Mouse (Mus musculus): Measurements from ENCODE around the gene Zfp398. TPM values are rescaled to one million over a fixed set of nuclear protein-coding genes. Genes with fewer than 3 reads are reported as not detected.
A peak's percentile ranks its signal among the peaks of the same experiment; 100 is the strongest.

The Zfp398 gene
- 8.2 and 8.8 TPM in 2 replicates for polyA plus RNA-seq (2016; fragmentation: Nextera tagmentation; extraction: Ambion mirVana)

DNA sequence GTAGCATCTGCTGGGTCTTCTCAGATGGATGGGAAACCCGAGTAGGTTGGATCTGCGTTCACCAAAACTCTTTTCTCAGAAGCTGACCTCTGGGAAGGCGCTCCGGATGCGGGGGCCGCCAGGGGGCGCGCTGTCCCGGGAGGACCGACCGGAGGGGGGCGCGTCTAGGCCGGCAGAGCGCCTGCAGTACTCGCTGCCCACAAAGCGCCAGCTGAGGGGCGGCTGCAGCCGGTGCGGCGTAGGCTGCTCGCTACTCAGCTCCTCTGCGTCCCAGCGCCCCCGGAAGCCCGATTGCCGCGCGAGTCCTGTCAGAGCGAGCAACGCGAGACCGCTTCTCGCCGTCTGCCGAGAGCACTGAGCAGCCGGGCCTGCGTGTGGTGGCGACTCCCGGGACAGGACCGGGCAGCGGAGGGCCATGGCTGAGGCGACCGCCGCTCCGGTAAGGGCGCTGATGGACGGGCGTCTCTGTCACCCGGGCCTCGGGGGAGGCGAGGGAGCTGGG lies at the start of gene Zfp398:
Gene Zfp398 (plus strand): TSS at position 180 of the 502 bp plus-strand sequence.
- WGBS, result under 1% methylated on average over 52 of the region's 52 CpGs
- Histone ChIP-seq H3K27me3 (ENCODE audit: low read depth, poor library complexity, severe bottlenecking) (no peaks in the 10 kb centered on the region), H3K4me1 (peaks cover 16% of the 10 kb centered on the region), H3K4me3 (peak within 1 kb of the TSS; percentile 83), H3K9me3 (replicated peaks) (no peaks in the 10 kb centered on the region), H3K27ac (replicated peaks) (peak within 1 kb of the TSS; percentile 91), H3K36me3 (peaks cover 6% of the 10 kb centered on the region; the same call in 1 of the 2 replicates)
- peak; percentile 95 for DNase-seq (ENCODE audit: low spot score)

DNA sequence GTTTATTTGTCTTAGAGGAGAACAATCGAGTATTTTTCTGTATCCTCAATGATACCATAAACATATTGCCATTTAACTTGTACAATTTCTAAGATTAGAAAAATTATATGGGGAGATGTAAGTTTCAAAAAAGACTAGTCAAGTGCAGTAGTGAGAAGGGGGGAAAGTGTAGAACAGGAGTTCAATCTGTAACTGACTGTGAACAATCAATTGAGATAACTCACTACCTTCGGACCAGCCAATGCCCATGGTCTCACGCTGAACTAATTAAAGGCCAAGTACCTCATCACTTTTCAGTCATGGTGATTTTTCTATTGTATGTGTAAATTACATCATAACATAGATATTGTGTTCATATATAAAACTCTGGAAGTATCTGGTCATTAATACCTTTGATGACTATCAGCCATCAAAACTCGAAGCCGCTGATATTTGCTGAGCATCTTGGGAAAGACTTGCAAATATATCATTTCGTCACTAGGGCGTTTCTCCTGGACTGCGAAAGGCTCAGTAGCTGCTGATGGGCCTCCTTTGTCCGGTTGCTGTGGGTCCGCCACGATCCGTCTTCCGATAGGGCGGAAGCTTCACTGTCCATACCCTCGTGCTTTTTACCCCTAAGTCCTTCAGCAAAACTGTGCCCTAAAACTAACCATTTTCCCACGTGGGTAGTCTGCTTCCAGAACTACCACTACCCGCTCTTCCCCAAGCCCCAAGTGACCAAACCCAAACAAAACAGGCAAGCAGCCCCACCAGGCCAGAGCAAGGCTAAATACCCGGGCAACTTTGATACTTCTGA lies 47.3 kb upstream of the Zfp398 start:
- Histone ChIP-seq H3K27me3 (ENCODE audit: low read depth, poor library complexity, severe bottlenecking) (no peaks in the 10 kb centered on the region), H3K4me3 (peak overlapping the region; percentile 54), H3K4me1 (peaks cover 8% of the 10 kb centered on the region), H3K36me3 (0 out of 2 replicates have a peak, but pooled peaks cover 3% of the 10 kb centered on the region), H3K27ac (replicated peaks) (peak overlapping the region; percentile 92), H3K9me3 (replicated peaks) (no peaks in the 10 kb centered on the region)
- whole genome bisulfite sequencing, result 1% methylated on average over 18 of the region's 18 CpGs
- peak; percentile 83 for DNase-seq (ENCODE audit: low spot score)

DNA sequence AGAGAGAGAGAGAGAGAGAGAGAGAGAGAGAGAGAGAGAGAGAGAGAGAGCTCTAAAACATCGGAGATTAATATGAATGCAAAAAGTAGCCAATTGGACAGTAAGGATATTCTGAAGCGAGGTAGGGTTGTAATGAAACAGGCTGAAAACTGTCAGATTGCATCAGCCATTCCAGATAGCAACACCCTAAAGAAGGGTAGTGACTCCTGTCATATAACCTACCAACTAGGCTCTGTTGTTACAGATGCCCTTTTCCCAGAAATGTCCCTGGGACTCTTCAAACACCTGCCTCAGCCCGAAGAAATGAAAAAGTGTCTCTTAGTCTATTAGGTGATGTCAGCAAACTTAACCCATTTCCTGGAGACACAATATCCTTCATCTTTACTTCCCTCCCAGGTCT lies 46.6 kb upstream of the Zfp398 start:
- H3K36me3 ChIP-seq, result 0 out of 2 replicates have a peak, but pooled peaks cover 3% of the 10 kb centered on the region
- H3K27me3 ChIP-seq (ENCODE audit: low read depth, poor library complexity, severe bottlenecking), result no peaks in the 10 kb centered on the region
- 67% methylated on average over 3 of the region's 3 CpGs for WGBS
- H3K4me1 ChIP-seq, result peaks cover 8% of the 10 kb centered on the region
- peak overlapping the region; percentile 92 for H3K27ac ChIP-seq (replicated peaks)
- peak overlapping the region; percentile 54 for H3K4me3 ChIP-seq
- no peak for DNase-seq (ENCODE audit: low spot score)
- H3K9me3 ChIP-seq (replicated peaks), result no peaks in the 10 kb centered on the region

DNA sequence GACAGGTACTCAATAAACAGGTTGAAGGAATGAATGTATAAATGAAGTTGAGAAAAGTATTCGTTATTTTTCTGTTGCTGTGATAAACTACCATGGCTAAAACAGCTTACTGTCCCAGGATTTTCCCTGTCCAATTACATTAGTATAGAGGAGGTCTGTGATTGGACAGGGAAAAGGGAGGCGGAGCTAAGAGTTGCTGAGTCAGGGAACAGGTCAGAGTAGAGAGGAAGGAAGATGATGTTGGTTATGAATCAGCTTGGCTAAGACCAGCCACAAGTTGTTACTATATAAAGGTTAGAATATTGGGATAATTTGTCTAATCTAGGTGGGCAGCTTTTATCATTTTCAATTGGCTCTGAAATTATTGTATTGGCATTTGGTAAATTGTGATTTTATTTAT lies 44.7 kb upstream of the Zfp398 start:
- Histone ChIP-seq H3K4me3 (no peak overlapping the region), H3K9me3 (replicated peaks) (no peaks in the 10 kb centered on the region), H3K36me3 (peaks cover 22% of the 10 kb centered on the region), H3K27ac (replicated peaks) (no peak overlapping the region), H3K27me3 (ENCODE audit: low read depth, poor library complexity, severe bottlenecking) (no peaks in the 10 kb centered on the region), H3K4me1 (peaks cover 8% of the 10 kb centered on the region)
- DNase-seq (ENCODE audit: low spot score), result no peak
- 61% methylated on average over 2 of the region's 2 CpGs for WGBS

DNA sequence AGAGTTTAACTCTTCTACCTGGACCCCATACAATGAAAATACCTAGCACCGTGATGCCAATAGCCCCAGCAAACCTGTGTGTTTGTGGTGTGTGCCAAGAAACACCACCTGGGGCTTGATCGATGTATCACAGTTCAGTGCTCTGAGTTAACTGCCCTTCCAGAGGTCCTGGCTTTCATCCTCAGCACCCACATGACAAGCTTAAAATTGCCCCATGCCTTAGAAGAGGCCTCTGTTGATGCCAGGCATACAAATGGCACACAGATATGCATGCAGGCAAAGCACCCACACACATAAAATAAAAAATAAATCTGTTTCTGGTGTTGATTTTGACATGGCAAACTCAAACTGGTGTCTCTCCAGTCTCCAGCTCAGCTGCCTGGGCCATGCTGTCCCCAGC lies 42.9 kb upstream of the Zfp398 start:
- DNase-seq (ENCODE audit: low spot score), result no peak
- Histone ChIP-seq H3K27ac (replicated peaks) (no peak overlapping the region), H3K27me3 (ENCODE audit: low read depth, poor library complexity, severe bottlenecking) (no peaks in the 10 kb centered on the region), H3K4me1 (peaks cover 8% of the 10 kb centered on the region), H3K36me3 (peaks cover 39% of the 10 kb centered on the region), H3K9me3 (replicated peaks) (no peaks in the 10 kb centered on the region), H3K4me3 (no peak overlapping the region)
- 89% methylated on average over 2 of the region's 2 CpGs for WGBS

DNA sequence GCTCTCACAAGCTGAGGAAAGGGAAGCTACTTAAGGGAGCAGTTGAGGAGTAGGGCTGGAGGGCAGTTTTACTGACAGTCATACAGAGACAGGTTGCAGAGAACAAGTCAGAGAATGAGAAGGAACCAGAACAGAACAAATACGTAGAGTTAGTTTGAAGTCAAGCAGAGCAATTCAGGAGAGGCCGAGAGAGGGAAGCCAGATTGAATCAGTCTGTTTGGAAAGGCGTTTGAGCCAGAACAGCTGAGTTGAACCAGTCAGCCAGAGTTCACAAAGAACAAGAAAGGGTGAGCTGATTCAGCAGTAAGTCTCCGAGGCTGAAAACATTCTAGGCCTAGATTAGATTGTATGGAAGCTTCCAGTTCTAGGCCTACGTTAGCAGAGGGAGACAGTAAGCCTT lies 42.2 kb upstream of the Zfp398 start:
- 87% methylated on average over 5 of the region's 5 CpGs for WGBS
- peaks cover 8% of the 10 kb centered on the region for H3K4me1 ChIP-seq
- H3K27me3 ChIP-seq (ENCODE audit: low read depth, poor library complexity, severe bottlenecking), result no peaks in the 10 kb centered on the region
- H3K9me3 ChIP-seq (replicated peaks), result no peaks in the 10 kb centered on the region
- H3K27ac ChIP-seq (replicated peaks), result no peak overlapping the region
- peaks cover 47% of the 10 kb centered on the region for H3K36me3 ChIP-seq
- no peak for DNase-seq (ENCODE audit: low spot score)
- no peak overlapping the region for H3K4me3 ChIP-seq

DNA sequence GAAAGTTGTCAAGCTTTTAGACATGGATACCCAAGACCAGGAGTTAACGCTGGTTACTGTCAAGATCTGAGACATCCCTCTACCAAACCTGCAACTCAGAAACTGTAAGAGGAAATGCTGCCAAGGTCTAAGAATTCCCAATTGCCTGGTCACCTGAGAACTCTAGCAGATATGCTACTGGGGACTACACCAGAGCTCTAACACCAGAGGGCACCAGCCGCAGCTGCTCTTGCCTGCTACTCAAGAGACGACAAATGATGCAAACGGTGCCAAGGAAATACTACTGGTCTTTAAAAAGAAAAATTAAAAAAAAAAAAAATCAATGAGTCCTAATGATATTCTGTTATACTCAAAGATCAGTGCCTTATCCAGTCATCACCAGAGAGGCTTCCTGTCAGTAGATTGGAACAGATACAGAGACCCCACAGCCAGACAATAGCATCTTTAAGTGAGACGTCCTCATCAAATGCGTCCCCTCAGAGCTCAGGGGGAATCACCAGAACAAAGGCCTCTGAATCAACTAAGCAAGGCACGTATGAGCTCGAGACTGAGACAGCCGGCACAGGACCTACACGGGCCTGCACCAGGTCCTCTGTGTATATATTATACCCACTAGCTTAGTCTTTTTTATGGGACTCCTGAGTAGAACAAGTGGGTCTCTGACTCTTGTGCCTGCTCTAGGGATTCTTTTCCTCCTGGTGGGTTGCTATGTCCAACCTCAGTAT lies 41.2 kb upstream of the Zfp398 start:
- DNase-seq (ENCODE audit: low spot score), result no peak
- no peaks in the 10 kb centered on the region for H3K9me3 ChIP-seq (replicated peaks)
- 57% methylated on average over 10 of the region's 10 CpGs for WGBS
- no peak overlapping the region for H3K4me3 ChIP-seq
- H3K4me1 ChIP-seq, result no peaks in the 10 kb centered on the region
- H3K27ac ChIP-seq (replicated peaks), result no peak overlapping the region
- no peaks in the 10 kb centered on the region for H3K27me3 ChIP-seq (ENCODE audit: low read depth, poor library complexity, severe bottlenecking)
- H3K36me3 ChIP-seq, result peaks cover 57% of the 10 kb centered on the region

DNA sequence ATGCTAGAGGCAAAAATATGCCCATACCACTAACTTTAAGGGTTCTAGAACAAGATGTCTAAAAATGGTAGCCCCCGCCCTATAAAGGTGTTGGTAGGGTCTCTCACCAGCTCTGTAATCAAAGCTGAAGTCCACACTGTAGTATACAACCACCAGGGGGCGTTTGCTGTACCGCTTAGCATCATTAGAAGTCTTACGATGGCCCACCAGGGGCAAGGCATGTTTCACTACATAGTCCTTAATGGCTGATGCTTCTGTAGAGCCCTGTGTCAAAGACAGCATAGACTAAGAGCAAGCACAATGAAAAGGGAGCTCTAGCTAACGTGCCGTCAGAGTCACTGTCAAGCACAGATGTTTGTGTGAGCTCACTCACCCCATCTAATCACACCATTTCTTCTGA lies 36.4 kb upstream of the Zfp398 start:
- no peaks in the 10 kb centered on the region for H3K9me3 ChIP-seq (replicated peaks)
- H3K27ac ChIP-seq (replicated peaks), result no peak overlapping the region
- no peaks in the 10 kb centered on the region for H3K4me1 ChIP-seq
- 64% methylated on average over 6 of the region's 6 CpGs for WGBS
- DNase-seq (ENCODE audit: low spot score), result peak; percentile 52
- no peak overlapping the region for H3K4me3 ChIP-seq
- H3K36me3 ChIP-seq, result peaks cover 99% of the 10 kb centered on the region
- no peaks in the 10 kb centered on the region for H3K27me3 ChIP-seq (ENCODE audit: low read depth, poor library complexity, severe bottlenecking)

DNA sequence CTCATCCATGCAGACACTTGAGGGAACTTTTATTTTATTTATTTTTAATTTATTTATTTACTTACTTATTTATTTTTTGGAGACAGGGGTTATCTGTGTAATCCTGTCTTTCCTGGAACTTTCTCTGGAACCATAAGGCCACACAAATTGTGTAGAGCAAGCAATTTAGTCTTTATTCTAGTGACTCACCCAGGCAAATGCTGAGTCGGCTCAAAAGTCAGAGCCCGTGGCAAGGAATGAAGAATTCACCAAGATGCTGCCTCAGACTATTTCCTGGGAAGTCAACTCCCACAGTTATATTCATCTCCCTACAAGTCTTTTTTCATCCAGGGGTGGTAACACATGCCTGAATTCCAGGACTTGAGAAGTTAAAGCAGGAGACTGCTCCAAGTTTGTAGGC lies 29.9 kb upstream of the Zfp398 start:
- peaks cover 8% of the 10 kb centered on the region for H3K4me1 ChIP-seq
- H3K27me3 ChIP-seq (ENCODE audit: low read depth, poor library complexity, severe bottlenecking), result no peaks in the 10 kb centered on the region
- peaks cover 97% of the 10 kb centered on the region for H3K36me3 ChIP-seq
- no peak overlapping the region for H3K27ac ChIP-seq (replicated peaks)
- no peaks in the 10 kb centered on the region for H3K9me3 ChIP-seq (replicated peaks)
- no peak overlapping the region for H3K4me3 ChIP-seq
- WGBS, result 87% methylated on average over 2 of the region's 2 CpGs
- no peak for DNase-seq (ENCODE audit: low spot score)

DNA sequence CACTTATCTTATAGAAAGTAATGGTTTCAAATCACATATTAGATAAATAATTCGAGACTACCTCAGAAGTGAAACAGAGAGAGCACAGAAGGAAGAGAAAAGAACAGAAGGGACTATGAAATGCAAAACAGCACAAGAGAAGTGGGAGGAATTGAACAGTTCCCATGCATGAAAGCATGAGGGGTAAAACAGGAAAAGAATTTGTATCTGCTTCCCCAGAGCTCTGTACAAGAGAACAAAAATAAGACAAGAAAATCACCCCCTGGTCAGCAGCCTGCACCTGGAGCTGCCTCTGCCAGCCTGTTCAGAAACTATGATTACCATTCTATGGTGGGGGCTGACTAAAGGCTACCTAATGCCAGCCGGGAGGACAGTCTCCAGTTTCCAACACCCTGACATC lies 28.0 kb upstream of the Zfp398 start:
- Histone ChIP-seq H3K4me3 (no peak overlapping the region), H3K27ac (replicated peaks) (no peak overlapping the region), H3K36me3 (peaks cover 79% of the 10 kb centered on the region), H3K27me3 (ENCODE audit: low read depth, poor library complexity, severe bottlenecking) (no peaks in the 10 kb centered on the region), H3K9me3 (replicated peaks) (no peaks in the 10 kb centered on the region), H3K4me1 (peaks cover 24% of the 10 kb centered on the region)
- DNase-seq (ENCODE audit: low spot score), result no peak
- WGBS, result 85% methylated on average over 2 of the region's 2 CpGs

DNA sequence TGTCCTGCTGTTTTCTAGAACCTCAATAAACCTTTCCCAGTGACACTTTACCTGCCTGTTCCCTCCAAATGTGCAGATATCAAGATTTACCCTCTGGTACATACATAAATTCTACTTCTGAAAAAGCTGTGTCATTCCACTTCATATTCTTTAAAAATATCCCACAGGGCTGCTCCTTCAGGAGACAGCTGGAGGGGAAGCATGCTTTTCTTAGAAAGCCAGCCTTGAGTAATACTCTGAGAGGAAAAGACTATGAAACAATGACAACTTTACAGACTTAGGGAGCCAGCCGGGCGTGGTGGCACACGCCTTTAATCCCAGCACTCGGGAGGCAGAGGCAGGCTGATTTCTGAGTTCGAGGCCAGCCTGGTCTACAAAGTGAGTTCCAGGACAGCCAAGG lies 26.9 kb upstream of the Zfp398 start:
- Histone ChIP-seq H3K36me3 (peaks cover 68% of the 10 kb centered on the region), H3K4me3 (no peak overlapping the region), H3K27me3 (ENCODE audit: low read depth, poor library complexity, severe bottlenecking) (no peaks in the 10 kb centered on the region), H3K4me1 (peaks cover 24% of the 10 kb centered on the region), H3K27ac (replicated peaks) (no peak overlapping the region), H3K9me3 (replicated peaks) (no peaks in the 10 kb centered on the region)
- 97% methylated on average over 5 of the region's 5 CpGs for WGBS
- DNase-seq (ENCODE audit: low spot score), result no peak

DNA sequence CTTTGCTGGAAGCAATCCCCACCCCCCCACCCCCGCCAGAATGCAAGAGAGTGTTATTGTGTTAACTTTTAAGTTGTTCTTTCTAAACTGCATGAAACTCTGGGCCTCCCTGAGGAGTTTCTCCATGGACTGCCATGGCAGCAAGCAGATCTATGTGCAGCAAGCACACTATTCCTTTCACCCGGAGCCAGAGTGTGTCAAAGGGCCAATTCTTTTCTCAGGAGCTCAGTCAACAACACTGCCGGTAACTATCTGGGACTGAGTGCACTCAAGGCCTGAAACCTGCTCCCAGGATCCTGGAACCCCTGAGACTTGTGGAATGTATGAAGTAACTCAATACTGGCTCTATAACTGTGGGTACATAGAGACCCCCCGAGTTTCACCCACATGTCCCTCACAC lies 26.4 kb upstream of the Zfp398 start:
- Histone ChIP-seq H3K27ac (replicated peaks) (no peak overlapping the region), H3K27me3 (ENCODE audit: low read depth, poor library complexity, severe bottlenecking) (no peaks in the 10 kb centered on the region), H3K9me3 (replicated peaks) (no peaks in the 10 kb centered on the region), H3K4me1 (peaks cover 27% of the 10 kb centered on the region), H3K4me3 (no peak overlapping the region), H3K36me3 (peaks cover 63% of the 10 kb centered on the region)
- no peak for DNase-seq (ENCODE audit: low spot score)
- 83% methylated on average over 4 of the region's 4 CpGs for WGBS

DNA sequence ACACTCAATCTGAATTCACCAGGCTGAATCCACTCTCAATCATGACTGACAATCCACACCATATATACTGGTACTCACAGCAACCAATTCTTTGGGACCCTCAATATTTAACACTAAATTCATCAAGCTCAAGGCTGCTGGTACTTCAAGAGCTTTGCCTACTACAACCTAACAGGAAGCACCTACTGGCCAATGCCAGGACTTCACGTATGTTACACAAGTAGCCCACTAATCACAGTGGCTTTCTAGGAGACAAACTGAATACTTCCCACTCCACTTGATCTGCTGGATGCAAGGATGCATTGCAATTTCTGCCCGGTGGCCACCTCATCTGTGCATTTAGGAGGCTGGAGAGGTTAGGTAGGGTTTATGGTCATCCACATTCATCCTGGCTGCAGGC lies 25.3 kb upstream of the Zfp398 start:
- H3K4me1 ChIP-seq, result peaks cover 30% of the 10 kb centered on the region
- peak overlapping the region; percentile 20; the same call in 1 of the 2 replicates for H3K4me3 ChIP-seq
- H3K27ac ChIP-seq (replicated peaks), result no peak overlapping the region
- no peak for DNase-seq (ENCODE audit: low spot score)
- 93% methylated on average over 2 of the region's 2 CpGs for WGBS
- no peaks in the 10 kb centered on the region for H3K27me3 ChIP-seq (ENCODE audit: low read depth, poor library complexity, severe bottlenecking)
- no peaks in the 10 kb centered on the region for H3K9me3 ChIP-seq (replicated peaks)
- peaks cover 52% of the 10 kb centered on the region for H3K36me3 ChIP-seq
